Mouse (Mus musculus) ovary, postnatal 14 days (tissue): Measurements from ENCODE around the gene Cox14.

Experiments
- DNase-seq: peaks from one replicate; pipeline ENCODE4 v3.0.0; 2022; ENCODE audit warnings: low spot score

Gene Cox14

GRCm38 (mm10) chr15:99708176-99708575, 17.2 kb upstream of the Cox14 start:
- DNase-seq = no peak

- no peak for DNase-seq
Observed at GRCm38 (mm10) chr15:99710221-99711190, 14.9 kb upstream of the Cox14 start.

GRCm38 (mm10) chr15:99711491-99711890, 13.9 kb upstream of the Cox14 start:
- no peak for DNase-seq

- no peak for DNase-seq
Observed at GRCm38 (mm10) chr15:99712666-99713559, 12.5 kb upstream of the Cox14 start.

- DNase-seq = no peak
Observed at GRCm38 (mm10) chr15:99713569-99713968, 11.8 kb upstream of the Cox14 start.

GRCm38 (mm10) chr15:99714206-99714605, 11.2 kb upstream of the Cox14 start:
- no peak for DNase-seq

GRCm38 (mm10) chr15:99714858-99715257, 10.6 kb upstream of the Cox14 start:
- peak; percentile 69 for DNase-seq

GRCm38 (mm10) chr15:99715361-99715865, 10.0 kb upstream of the Cox14 start:
- DNase-seq = no peak

- no peak for DNase-seq
Observed at GRCm38 (mm10) chr15:99715982-99716746, 9.3 kb upstream of the Cox14 start.

GRCm38 (mm10) chr15:99716814-99717213, 8.6 kb upstream of the Cox14 start:
- DNase-seq = no peak

- DNase-seq = no peak
Observed at GRCm38 (mm10) chr15:99717386-99718334, 7.8 kb upstream of the Cox14 start, which contains the start of gene Gpd1. TSS of gene Gpd1 (plus strand) at chr15:99717515.

- DNase-seq = no peak
Observed at GRCm38 (mm10) chr15:99718461-99719021, 6.9 kb upstream of the Cox14 start.

- no peak for DNase-seq
Observed at GRCm38 (mm10) chr15:99719865-99720264, 5.6 kb upstream of the Cox14 start.

GRCm38 (mm10) chr15:99721921-99722743, 3.3 kb upstream of the Cox14 start:
- DNase-seq = no peak

GRCm38 (mm10) chr15:99723120-99723514, 2.3 kb upstream of the Cox14 start:
- no peak for DNase-seq

- DNase-seq = peak; percentile 59
Observed at GRCm38 (mm10) chr15:99723515-99724291, 1.7 kb upstream of the Cox14 start.

GRCm38 (mm10) chr15:99724292-99725021, 961 bp upstream of the Cox14 start:
- DNase-seq = peak; percentile 58

GRCm38 (mm10) chr15:99726549-99726948, 1.1 kb downstream of the Cox14 start:
- DNase-seq = no peak
